Mouse (Mus musculus) myocyte (in vitro differentiated cells): Measurements from ENCODE around the gene Camta1.

Experiments used
- CEBPB ChIP-seq: IDR thresholded peaks from 2 replicates; pipeline ENCODE4 v1.6.1; 2011; ENCODE audit warnings: mild to moderate bottlenecking, moderate library complexity; ENCODE audit not compliant: poor library complexity, insufficient read depth, severe bottlenecking
- E2F4 ChIP-seq: IDR thresholded peaks from one replicate; pipeline ENCODE4 v1.6.1; 2011; ENCODE audit warnings: mild to moderate bottlenecking, control low read depth, moderate library complexity; ENCODE audit not compliant: insufficient read depth
- MAX ChIP-seq: IDR thresholded peaks from one replicate; pipeline ENCODE4 v1.6.1; 2011; ENCODE audit warnings: low read depth, mild to moderate bottlenecking, control low read depth
- MYOG ChIP-seq, 3 experiments: IDR thresholded peaks; one replicate each; pipeline ENCODE4 v1.6.1; 2011; ENCODE audit warnings: control low read depth in 2 of 3, low read depth in 2 of 3, mild to moderate bottlenecking in 2 of 3; ENCODE audit not compliant: insufficient read length in 2 of 3, control insufficient read depth in 1 of 3, insufficient read depth in 1 of 3
- POLR2A ChIP-seq: IDR thresholded peaks from one replicate; pipeline ENCODE4 v1.6.1; 2011; ENCODE audit warnings: low read depth, mild to moderate bottlenecking, control low read depth, moderate library complexity; ENCODE audit not compliant: insufficient read length
- POLR2AphosphoS2 ChIP-seq: IDR thresholded peaks from one replicate; pipeline ENCODE4 v1.6.1; 2011; ENCODE audit warnings: low read depth, control low read depth; ENCODE audit not compliant: insufficient read length
- REST ChIP-seq: IDR thresholded peaks from one replicate; pipeline ENCODE4 v1.6.1; 2011; ENCODE audit warnings: mild to moderate bottlenecking, control low read depth, moderate library complexity; ENCODE audit not compliant: insufficient read depth, insufficient read length
- SRF ChIP-seq: IDR thresholded peaks from one replicate; pipeline ENCODE4 v1.6.1; 2011; ENCODE audit warnings: low read depth; ENCODE audit not compliant: control insufficient read depth, insufficient read length
- TCF12 ChIP-seq: IDR thresholded peaks from one replicate; pipeline ENCODE4 v1.6.1; 2011; ENCODE audit warnings: mild to moderate bottlenecking, control low read depth; ENCODE audit not compliant: poor library complexity, insufficient read depth, severe bottlenecking
- TCF3 ChIP-seq: IDR thresholded peaks from one replicate; pipeline ENCODE4 v1.6.1; 2011; ENCODE audit warnings: low read depth, control low read depth; ENCODE audit not compliant: insufficient read length
- USF1 ChIP-seq: IDR thresholded peaks from one replicate; pipeline ENCODE4 v1.6.1; 2011; ENCODE audit warnings: low read depth, mild to moderate bottlenecking, control low read depth, moderate library complexity

DNA sequence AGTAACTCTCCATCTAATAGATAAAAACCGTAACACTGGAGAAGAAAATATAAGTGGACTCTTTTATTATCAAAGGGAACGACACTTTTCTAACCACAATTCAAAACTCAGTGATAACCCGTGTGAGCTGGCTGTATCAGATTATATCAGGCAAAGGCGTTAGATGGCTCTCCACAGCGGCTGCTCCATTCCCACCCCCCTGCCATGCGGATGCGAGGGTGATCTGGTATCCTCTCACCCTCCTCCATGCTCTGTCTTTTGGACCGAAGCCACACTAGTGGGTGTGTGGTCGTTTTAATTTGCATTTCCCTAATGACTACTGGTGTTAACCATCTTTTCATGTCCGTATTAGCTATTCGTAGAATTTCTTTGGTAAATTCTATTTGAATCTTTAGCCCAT lies 403.0 kb downstream of the Camta1 start:
- TF ChIP-seq TCF12 (no peak), POLR2A (no peak), USF1 (no peak), REST (no peak), MAX (no peak), CEBPB (no peak), E2F4 (no peak), SRF (no peak), TCF3 (no peak), POLR2AphosphoS2 (no peak), MYOG (IDR thresholded peaks at IDR 0.05; ENCODE audit: control insufficient read depth in 1 of 3, insufficient read depth in 1 of 3, insufficient read length in 2 of 3, low read depth in 2 of 3) (no peak)
